Mouse (Mus musculus): ENCODE measurements around the gene Pxn.

GRCm38 (mm10) chr5:115550482-115551005, 44.1 kb downstream of the Pxn start:
- no peak for TF ChIP-seq CTCF (IDR thresholded peaks at IDR 0.05; ENCODE audit: extremely low read depth, insufficient read length, insufficient replicate concordance, low read depth, low read length)
- no peak for TF ChIP-seq POLR2A (IDR thresholded peaks at IDR 0.05; ENCODE audit: low read depth, low read length)
